Mouse (Mus musculus): Measurements from ENCODE around the gene Serhl. TPM values are rescaled to one million over a fixed set of nuclear protein-coding genes. Genes with fewer than 3 reads are reported as not detected.
A peak's percentile ranks its signal among the peaks of the same experiment; 100 is the strongest.

The Serhl gene
- total and polyA plus RNA-seq, 3 experiments, result 36.8 to 82.7 (median 41.0) TPM

GRCm38 (mm10) chr15:83150073-83150442 is 60.8 kb downstream of the Serhl start:
- Histone ChIP-seq H3K4me3 (peak overlapping the region; percentile 82), H3K79me2 (replicated peaks; ENCODE audit: control insufficient read depth, insufficient read depth, low read length) (peaks cover 4% of the 10 kb centered on the region), H3K9ac (ENCODE audit: low read depth, low read length) (peak overlapping the region; percentile 90), H3K36me3 (ENCODE audit: control insufficient read depth, insufficient read depth, low read length) (peaks cover 3% of the 10 kb centered on the region), H3K4me1 (ENCODE audit: control insufficient read depth, insufficient read depth, low read length) (peaks cover 9% of the 10 kb centered on the region), H3K27ac (peak overlapping the region; percentile 97), H3K27me3 (ENCODE audit: control insufficient read depth, insufficient read depth, low read length) (no peaks in the 10 kb centered on the region)
- WGBS, result 29% methylated on average over 3 of the region's 3 CpGs
- no peak for TF ChIP-seq CTCF (IDR thresholded peaks at IDR 0.05)
- TF ChIP-seq POLR2A (IDR thresholded peaks at IDR 0.05; ENCODE audit: insufficient read depth, low read depth, low read length), result no peak
- TF ChIP-seq EP300 (IDR thresholded peaks at IDR 0.05; ENCODE audit: insufficient read depth, low read depth, low read length), result no peak
- intact Hi-C loops (cut with DNase I), result loop anchor here (10.0 kb wide), 1 partner anchor 365 kb away; the partner anchor contains the start of gene Ttll1
- DNase-seq, result no peak

GRCm38 (mm10) chr15:83150694-83151093 is 61.4 kb downstream of the Serhl start:
- DNase-seq, result no peak
- H3K4me1 ChIP-seq (ENCODE audit: control insufficient read depth, insufficient read depth, low read length), result peaks cover 8% of the 10 kb centered on the region
- TF ChIP-seq CTCF (IDR thresholded peaks at IDR 0.05), result no peak
- TF ChIP-seq EP300 (IDR thresholded peaks at IDR 0.05; ENCODE audit: insufficient read depth, low read depth, low read length), result no peak
- no peak for TF ChIP-seq POLR2A (IDR thresholded peaks at IDR 0.05; ENCODE audit: insufficient read depth, low read depth, low read length)
- no peaks in the 10 kb centered on the region for H3K27me3 ChIP-seq (ENCODE audit: control insufficient read depth, insufficient read depth, low read length)
- intact Hi-C loops (cut with DNase I), result loop anchor here (10.0 kb wide), 1 partner anchor 364 kb away; the partner anchor contains the start of gene Ttll1
- 71% methylated on average over 4 of the region's 4 CpGs for WGBS
- no peak overlapping the region for H3K4me3 ChIP-seq
- H3K36me3 ChIP-seq (ENCODE audit: control insufficient read depth, insufficient read depth, low read length), result peaks cover 3% of the 10 kb centered on the region
- peaks cover 2% of the 10 kb centered on the region for H3K79me2 ChIP-seq (replicated peaks; ENCODE audit: control insufficient read depth, insufficient read depth, low read length)
- no peak overlapping the region for H3K27ac ChIP-seq
- no peak overlapping the region for H3K9ac ChIP-seq (ENCODE audit: low read depth, low read length)

GRCm38 (mm10) chr15:83154309-83154708 is 65.0 kb downstream of the Serhl start:
- intact Hi-C loops (cut with DNase I), result loop anchor here (10.0 kb wide), 1 partner anchor 360 kb away; the partner anchor contains the start of gene Ttll1
- Histone ChIP-seq H3K4me3 (no peak overlapping the region), H3K27ac (no peak overlapping the region), H3K9ac (ENCODE audit: low read depth, low read length) (no peak overlapping the region), H3K36me3 (ENCODE audit: control insufficient read depth, insufficient read depth, low read length) (no peaks in the 10 kb centered on the region), H3K27me3 (ENCODE audit: control insufficient read depth, insufficient read depth, low read length) (no peaks in the 10 kb centered on the region), H3K4me1 (ENCODE audit: control insufficient read depth, insufficient read depth, low read length) (peaks cover 5% of the 10 kb centered on the region), H3K79me2 (replicated peaks; ENCODE audit: control insufficient read depth, insufficient read depth, low read length) (no peaks in the 10 kb centered on the region)
- no peak for DNase-seq
- TF ChIP-seq EP300 (IDR thresholded peaks at IDR 0.05; ENCODE audit: insufficient read depth, low read depth, low read length) (no peak), POLR2A (IDR thresholded peaks at IDR 0.05; ENCODE audit: insufficient read depth, low read depth, low read length) (no peak), CTCF (IDR thresholded peaks at IDR 0.05) (no peak)
- WGBS, result 95% methylated on average over 7 of the region's 7 CpGs

GRCm38 (mm10) chr15:83155672-83156419 is 66.5 kb downstream of the Serhl start:
- intact Hi-C loops (cut with DNase I), result loop anchor here (10.0 kb wide), 1 partner anchor 359 kb away; the partner anchor contains the start of gene Ttll1
- 66% methylated on average over 6 of the region's 6 CpGs for WGBS
- H3K79me2 ChIP-seq (replicated peaks; ENCODE audit: control insufficient read depth, insufficient read depth, low read length), result no peaks in the 10 kb centered on the region
- no peak overlapping the region for H3K4me3 ChIP-seq
- no peak for DNase-seq
- TF ChIP-seq POLR2A (IDR thresholded peaks at IDR 0.05; ENCODE audit: insufficient read depth, low read depth, low read length) (no peak), EP300 (IDR thresholded peaks at IDR 0.05; ENCODE audit: insufficient read depth, low read depth, low read length) (no peak), CTCF (IDR thresholded peaks at IDR 0.05) (no peak)
- no peaks in the 10 kb centered on the region; the same call in 1 of the 2 replicates for H3K4me1 ChIP-seq (ENCODE audit: control insufficient read depth, insufficient read depth, low read length)
- H3K27me3 ChIP-seq (ENCODE audit: control insufficient read depth, insufficient read depth, low read length), result no peaks in the 10 kb centered on the region
- H3K9ac ChIP-seq (ENCODE audit: low read depth, low read length), result no peak overlapping the region
- H3K27ac ChIP-seq, result no peak overlapping the region
- H3K36me3 ChIP-seq (ENCODE audit: control insufficient read depth, insufficient read depth, low read length), result no peaks in the 10 kb centered on the region

GRCm38 (mm10) chr15:83156929-83157666 is 67.8 kb downstream of the Serhl start:
- WGBS, result 72% methylated on average over 11 of the region's 11 CpGs
- Histone ChIP-seq H3K79me2 (replicated peaks; ENCODE audit: control insufficient read depth, insufficient read depth, low read length) (no peaks in the 10 kb centered on the region), H3K27ac (no peak overlapping the region; the same call in 1 of the 2 replicates), H3K36me3 (ENCODE audit: control insufficient read depth, insufficient read depth, low read length) (no peaks in the 10 kb centered on the region), H3K4me3 (no peak overlapping the region), H3K4me1 (ENCODE audit: control insufficient read depth, insufficient read depth, low read length) (no peaks in the 10 kb centered on the region; the same call in 1 of the 2 replicates), H3K27me3 (ENCODE audit: control insufficient read depth, insufficient read depth, low read length) (no peaks in the 10 kb centered on the region), H3K9ac (ENCODE audit: low read depth, low read length) (no peak overlapping the region)
- intact Hi-C loops (cut with DNase I), result loop anchor here (1.0 to 10.0 kb wide), 2 partner anchors 50 to 358 kb away; partner anchors contain the start of gene Ttll1
- peak; percentile 67 to 82 for DNase-seq
- TF ChIP-seq EP300 (IDR thresholded peaks at IDR 0.05; ENCODE audit: insufficient read depth, low read depth, low read length) (0 out of 2 replicates have a peak, but pooled peaks have one; percentile 39), POLR2A (IDR thresholded peaks at IDR 0.05; ENCODE audit: insufficient read depth, low read depth, low read length) (no peak), CTCF (IDR thresholded peaks at IDR 0.05) (peak; percentile 97)

All from heart, adult 2 months (tissue).